Mouse (Mus musculus) gastrocnemius, postnatal 25 days (tissue): ENCODE results near the gene Dnaja4. TPM values are rescaled to one million over a fixed set of nuclear protein-coding genes. Genes with fewer than 3 reads are reported as not detected.

ENCODE experiments used
- DNase-seq: peaks from one replicate; pipeline ENCODE4 v3.0.0; 2022
- total RNA-seq, 2 experiments: library from RNA; stranded (reverse); gene quantifications; 1 replicate in 1 of 2; 2 replicates in 1 of 2; pipeline ENCODE4 v1.2.3; 2021

The Dnaja4 gene
- total RNA-seq, 2 experiments from 2014 or later, result 62.5 to 147 TPM

DNA sequence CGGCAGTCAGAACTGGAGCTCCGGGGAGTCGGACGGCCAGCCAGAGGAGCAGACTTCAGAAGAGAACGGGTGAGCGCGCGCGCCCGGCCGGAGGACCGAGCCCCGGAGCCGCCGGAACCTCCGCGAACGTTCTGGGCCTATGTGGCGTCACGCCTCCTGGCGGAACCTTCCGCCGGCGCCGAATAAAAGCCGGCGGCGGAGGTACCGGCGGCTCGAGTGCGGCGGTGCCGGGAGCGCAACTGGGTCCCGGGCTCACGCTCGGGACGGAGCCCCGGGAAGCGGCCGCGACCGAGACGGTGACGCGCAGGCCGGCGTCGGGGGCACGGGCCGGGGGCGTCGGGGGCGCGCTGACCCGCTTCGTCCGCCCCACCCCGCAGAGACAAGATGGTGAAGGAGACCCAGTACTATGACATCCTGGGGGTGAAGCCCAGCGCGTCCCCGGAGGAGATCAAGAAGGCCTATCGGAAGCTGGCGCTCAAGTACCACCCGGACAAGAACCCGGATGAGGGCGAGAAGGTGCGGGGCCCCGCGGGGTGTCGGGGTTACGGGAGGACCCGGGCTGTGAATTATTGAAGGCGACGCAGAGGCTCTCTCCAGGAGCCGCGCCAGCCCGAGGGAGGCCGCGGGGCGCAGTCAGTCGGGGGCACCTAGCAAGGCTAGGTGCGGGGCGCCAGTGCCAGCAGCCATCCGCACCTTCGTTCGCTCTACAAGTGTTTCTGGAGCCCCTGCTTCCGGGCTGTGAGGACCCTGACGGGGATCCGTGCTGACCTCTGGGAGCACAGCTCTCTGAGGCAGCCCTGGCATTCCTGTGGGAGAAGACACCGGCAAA, 886 bp downstream of the Dnaja4 start:
- peak; percentile 81 for DNase-seq

DNA sequence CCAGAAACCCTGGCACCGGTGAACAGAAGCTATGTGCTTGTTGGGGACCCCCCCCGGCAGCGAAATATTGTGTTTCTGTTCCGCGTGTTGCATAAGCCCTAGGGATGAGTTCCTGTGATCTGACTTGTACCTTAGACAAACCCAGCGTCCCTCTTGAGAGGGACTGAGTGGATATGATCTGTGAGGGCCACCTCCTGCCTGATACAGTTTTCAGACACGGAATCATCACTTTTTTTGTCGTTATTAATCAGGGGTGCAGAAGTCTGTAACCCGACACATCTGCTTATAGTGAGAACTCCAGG, 1.5 kb downstream of the Dnaja4 start:
- no peak for DNase-seq

GRCm38 (mm10) chr9:54700746-54701145, 2.1 kb downstream of the Dnaja4 start:
- no peak for DNase-seq

DNA sequence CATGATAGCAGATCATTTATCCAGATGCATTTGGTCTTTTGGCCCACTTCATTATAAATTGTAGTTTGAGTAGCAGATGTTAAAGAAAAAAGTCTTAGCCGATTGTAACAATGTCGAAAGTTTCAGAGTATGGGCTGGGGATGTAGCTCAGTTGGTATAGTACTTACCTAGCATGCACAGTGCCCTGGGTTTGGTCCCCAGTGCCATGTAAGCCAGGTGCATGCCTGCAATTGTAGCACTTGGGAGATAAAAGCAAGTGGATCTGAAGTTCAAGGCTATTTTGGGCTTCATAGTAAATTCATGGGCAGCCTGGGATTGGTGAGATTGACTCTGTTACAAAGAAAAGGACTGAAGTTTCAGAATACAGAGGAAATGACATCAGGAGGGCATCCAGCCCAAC, 3.9 kb downstream of the Dnaja4 start:
- no peak for DNase-seq

DNA sequence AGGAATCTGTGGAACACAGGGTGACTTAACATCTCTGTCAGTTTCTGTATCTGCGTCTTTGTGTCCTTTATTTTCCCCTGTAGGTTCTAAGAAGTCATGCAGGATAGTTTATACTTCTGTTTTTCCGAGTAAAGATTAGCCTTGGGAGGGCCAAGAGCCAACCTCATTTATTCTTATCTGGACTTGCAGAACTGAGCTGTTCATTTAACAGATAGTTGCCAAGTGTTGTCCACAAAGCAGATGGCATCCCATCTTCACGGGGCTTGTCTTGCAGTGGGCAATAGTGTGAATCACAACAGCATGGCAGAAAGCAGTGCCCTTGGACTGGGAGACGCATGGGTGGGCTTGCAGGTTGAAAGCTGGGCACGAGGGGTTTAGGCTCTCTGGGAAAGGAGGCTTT, 5.7 kb downstream of the Dnaja4 start:
- no peak for DNase-seq

DNA sequence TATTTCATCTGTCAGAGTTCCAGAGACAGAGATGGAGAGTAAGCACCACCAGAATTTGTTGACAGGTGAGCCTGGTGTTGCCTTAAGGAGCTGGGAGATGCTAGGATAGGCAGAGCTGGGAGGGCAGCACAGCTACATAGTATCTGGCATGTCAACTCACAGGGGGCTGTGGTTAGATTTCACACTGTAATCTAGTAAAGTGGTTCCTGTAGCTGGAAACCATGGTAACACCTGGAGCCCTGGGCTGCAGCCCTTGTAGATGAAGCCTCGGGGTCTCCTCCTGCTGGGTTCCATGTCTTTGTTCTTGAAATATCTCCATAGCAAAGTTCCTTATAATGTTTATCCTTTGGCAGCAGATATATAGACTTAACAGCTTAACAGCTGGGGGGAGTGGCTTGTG, 6.9 kb downstream of the Dnaja4 start:
- no peak for DNase-seq

DNA sequence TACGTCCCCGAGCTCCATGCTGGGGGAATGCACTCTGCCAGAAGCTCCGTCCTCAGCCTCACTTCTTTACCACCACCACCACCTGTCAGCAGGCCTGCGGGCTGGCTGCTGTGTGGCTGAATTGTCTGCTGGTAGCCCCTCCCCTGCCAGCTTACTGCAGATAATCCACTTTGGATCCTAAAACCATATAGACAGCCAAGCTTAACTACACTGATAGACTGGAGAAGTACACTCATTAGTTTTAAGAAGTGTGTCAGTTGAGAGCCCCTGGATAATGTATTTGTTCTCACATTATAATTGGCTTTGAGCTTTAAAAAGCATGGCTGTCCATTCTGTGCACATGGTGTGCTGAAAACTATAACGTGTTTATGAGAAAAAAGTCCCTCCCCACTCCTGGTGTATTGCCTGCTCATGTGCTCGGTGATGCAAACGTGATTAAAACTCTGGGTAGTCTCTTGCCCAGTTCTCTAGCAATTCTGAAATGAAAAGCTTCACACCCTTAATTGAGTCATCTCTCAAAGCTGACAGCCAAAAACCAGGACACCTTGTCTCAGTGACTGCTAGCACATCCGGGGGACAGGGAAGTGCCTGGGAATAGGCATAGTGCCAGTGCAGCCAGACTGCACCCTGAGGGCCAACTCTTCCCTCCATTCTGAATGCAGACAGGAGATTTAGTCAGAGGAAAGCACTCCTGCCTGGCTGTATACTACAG, 8.8 kb downstream of the Dnaja4 start:
- DNase-seq, result no peak

DNA sequence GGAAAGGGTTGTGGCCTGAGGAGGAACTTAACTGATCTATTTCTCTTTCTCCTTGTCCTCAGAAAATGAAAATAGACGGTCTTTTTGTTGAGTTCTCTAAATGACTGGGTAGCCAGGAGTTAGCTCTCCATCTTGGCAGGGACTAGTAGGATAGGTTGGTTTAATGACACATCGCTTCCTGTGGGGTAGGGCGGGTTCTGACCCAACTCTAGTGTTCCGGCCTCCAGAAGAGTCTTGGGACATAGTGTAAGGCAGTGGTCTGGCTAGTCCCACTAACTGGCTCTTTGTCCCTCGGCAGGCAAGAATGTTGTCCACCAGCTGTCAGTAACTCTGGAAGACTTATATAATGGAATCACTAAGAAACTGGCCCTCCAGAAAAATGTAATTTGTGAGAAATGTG, 9.4 kb downstream of the Dnaja4 start:
- no peak for DNase-seq

DNA sequence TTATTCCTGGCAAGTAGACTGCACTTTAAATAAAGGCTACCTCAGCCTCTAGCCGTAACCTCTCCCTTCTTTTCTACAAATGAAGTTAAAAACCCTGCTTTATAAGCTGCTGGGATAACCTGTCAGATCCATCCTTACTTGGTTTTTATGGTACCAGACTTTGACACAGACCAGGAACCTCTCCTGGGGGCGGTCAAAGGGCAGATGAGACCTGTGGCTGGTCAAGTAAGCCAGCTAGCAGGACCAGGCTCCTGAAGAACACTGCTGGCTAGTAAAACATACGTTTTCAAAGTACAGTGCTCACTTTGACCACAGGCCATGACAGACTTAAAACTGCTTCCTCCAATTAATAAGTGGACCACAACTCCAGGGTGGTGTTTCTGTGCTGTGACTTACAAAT, 17.1 kb downstream of the Dnaja4 start:
- no peak for DNase-seq

GRCm38 (mm10) chr9:54717527-54717926, 18.9 kb downstream of the Dnaja4 start:
- no peak for DNase-seq

GRCm38 (mm10) chr9:54722156-54722555, 23.5 kb downstream of the Dnaja4 start:
- no peak for DNase-seq

GRCm38 (mm10) chr9:54722596-54722995, 23.9 kb downstream of the Dnaja4 start:
- no peak for DNase-seq

DNA sequence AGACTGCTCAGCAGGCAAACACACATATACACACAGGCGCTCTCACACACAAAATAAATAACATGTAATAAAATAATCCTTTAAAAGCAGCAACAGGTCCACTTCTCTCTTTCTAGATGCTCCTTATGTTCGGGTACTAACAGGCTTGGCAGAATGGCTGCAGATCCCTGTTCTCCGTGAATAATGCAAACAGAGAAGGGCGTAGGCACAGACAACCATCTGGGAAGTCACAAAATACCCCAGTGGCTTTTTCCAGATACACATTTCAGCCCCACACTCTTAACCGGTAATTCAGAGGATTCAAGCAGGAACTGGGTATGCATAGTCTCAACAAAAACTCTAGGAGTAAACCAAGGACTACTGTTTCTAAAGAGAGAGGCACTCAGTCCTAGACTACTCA, 27.6 kb downstream of the Dnaja4 start:
- no peak for DNase-seq

GRCm38 (mm10) chr9:54732122-54732521, 33.4 kb downstream of the Dnaja4 start:
- DNase-seq, result no peak

- peak; percentile 96 for DNase-seq
Observed at GRCm38 (mm10) chr9:54733921-54734638, 35.4 kb downstream of the Dnaja4 start, which contains the start of gene Wdr61. TSS of gene Wdr61 (minus strand) at chr9:54734519.

DNA sequence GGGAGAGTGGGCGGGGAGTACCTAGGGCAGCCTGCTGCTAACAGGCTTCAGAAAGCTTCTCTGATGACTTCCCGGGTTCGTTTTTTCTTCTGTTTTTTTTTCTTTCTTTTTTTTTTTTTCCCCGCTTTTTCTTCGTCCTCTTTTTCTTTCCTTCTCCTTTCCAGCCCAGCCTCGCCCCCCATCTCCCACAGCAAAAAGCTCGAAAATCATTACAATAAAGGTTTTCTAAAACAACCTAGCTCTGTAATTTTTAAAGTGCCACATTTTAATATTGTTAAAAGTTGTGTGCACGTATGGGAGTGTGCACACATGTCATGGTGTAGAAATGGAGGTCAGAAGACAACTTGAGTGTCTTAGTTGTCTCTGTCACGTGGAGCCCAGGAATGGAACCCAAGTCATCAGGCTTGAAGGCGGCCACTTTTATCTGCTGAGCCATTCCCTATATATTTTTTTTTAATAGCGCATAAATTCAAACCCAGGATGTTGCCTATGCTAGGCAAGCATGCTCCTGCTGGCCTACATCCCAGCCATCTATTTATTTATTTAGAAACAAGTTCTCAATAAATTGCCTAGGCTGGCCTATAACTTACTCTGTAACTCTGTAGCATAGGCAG, 36.1 kb downstream of the Dnaja4 start:
- DNase-seq, result no peak

DNA sequence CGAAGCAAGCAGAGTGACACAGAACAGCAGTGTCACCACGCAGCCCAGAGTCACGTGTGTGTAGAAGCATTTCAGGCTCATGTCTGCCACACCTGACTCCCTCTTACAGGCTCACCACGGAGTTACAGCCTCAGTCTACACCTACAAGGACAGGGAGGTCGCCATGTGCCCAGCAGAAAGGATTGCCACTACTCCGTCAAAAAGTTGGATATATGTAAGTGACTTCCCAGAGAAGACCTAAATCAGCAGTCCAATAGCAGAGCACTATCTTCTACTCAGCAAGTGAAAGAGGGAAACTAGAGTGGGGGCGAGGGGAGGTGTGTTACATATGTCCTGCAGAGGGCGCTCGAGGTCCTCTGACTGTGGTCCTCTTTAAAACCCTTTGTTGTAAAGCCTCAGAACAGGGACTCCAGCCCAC, 37.6 kb downstream of the Dnaja4 start:
- no peak for DNase-seq

- peak; percentile 25 for DNase-seq
Observed at GRCm38 (mm10) chr9:54738376-54738775, 39.7 kb downstream of the Dnaja4 start.

- DNase-seq, result no peak
Observed at GRCm38 (mm10) chr9:54743891-54744290, 45.2 kb downstream of the Dnaja4 start.

GRCm38 (mm10) chr9:54745740-54746370, 47.2 kb downstream of the Dnaja4 start:
- no peak for DNase-seq

DNA sequence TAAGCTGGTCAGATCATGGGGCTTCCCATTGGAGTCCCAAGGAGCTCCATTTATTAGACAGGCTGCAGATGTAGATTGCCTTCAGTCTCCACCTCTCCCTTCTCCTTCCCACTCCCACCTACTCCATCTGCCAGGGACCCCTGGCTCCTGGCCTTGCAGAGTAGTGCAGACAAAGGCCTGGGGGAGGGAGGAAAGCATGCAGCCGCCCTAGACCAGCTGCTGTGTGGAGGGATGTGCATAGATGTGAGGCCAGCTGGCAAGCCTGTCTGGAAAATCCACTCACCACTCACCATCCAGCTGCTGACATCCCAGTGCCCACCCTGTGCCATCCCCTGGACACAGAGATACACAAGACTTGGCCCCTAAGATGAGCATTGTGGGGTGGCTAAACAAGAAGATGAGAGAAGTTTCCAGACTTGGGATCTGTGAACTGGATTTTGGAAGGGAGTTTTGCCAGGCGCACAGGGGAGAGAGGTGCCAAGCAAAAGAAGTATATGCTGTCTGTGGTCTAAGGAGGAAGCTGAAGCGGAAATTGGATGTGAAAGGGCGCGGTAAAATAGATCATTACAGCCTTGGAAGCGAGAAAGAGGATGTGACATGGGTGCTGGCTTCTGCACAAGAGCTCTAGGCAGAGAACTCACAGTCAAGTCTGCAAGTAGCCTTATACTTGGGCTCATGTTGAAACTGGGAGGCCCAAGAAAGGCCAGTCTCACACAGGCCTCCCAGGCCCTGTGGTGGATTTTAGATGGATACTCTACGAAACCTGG, 51.7 kb downstream of the Dnaja4 start:
- peak; percentile 16 for DNase-seq
